Mouse (Mus musculus): Measurements from ENCODE around the gene Grasp.

Grasp gene

DNA sequence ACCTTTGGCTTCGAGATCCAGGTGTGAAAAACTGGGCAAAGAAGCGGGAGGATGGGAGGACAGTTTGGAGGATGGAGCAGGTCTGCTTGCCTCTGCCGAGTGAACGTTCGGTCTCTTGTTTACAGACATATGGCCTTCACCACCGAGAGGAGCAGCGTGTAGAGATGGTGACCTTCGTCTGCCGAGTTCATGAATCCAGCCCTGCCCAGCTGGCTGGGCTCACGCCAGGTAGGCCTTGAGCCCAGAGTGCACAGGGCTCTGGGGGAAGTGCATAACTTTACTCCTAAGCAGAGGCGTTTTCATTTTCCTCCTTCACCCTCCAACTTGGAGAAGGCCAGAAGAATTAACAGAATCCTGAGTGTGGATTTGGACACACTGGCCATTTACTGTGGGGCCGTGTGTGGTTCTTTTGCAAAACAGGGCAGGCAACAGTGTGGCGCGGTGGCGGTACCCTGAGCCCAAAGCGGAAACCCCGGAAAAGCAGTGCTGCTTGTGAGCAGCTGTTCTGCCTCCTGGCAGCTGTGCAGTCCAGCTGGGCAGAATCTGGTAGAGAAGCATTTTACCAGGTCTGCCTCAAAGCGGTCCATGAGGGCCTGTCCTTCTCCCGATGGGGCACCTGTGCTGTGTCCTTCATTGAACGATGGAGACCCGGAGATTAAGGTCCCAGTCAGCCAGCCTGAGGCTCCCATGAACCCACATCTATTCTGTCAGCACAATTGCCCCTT is 5.0 kb downstream of the Grasp start:
- DNase-seq, result no peak

DNA sequence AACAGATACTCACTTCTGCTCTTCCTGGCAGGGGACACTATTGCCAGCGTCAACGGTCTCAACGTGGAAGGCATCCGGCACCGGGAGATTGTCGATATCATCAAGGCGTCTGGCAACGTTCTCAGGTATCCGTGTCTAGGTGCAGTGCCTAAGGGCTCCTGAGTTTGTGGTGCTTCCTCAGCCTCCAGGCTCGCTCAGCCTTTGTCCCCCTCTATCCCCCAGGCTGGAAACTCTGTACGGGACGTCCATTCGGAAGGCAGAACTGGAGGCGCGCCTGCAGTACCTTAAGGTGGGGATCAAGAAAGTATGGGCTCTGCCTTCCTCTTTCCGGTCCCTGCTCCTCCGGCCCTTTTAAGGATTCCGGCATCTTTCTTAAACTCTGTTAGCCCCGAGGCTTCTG is 6.5 kb downstream of the Grasp start:
- no peak for DNase-seq

DNA sequence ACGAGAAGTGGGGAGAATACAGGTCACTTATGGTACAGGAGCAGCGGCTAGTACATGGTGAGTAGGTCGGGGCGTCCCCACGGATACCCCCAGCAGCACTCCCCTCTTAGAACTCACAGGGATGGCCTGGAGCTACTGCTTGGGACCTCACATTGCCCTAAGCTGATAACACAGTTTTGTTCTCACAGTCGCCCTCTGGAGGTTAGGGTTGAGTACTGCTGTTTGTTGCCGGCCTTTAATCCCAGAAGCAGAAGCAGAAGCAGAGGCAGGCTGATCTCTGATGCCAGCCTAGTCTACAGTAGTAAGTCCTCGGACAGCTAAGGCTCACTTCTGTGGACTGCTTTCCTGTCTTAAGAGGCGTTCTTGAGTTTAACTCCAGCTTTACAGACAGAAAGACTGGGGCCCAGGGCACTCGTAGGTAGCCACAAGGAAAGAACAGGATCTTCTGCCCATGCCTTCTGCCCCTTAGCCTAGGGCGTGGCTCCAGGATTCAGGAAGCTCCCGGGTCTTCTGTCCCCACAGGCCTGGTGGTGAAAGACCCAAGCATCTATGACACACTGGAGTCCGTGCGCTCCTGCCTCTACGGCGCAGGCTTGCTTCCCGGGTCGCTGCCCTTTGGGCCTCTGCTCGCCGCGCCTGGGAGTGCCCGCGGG is 7.1 kb downstream of the Grasp start:
- peak; percentile 41 for DNase-seq

DNA sequence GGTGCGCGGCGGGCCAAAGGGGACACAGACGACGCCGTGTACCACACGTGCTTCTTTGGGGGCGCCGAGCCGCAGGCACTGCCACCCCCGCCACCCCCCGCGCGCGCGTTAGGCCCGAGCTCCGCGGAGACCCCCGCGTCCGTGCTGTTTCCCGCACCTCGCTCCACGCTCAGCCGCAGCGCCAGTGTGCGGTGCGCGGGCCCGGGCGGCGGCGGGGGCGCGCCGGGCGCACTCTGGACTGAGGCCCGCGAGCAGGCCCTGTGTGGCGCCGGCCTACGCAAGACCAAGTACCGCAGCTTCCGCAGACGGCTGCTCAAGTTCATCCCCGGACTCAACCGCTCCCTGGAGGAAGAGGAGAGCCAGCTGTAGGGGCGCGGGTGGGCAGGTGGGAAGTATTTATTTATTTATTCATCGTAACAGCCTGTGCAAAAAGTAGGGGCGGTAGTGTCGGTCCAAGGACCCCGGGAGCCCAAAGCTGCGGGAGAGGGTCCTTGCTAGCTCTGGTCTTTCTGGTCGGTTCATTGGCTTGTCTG is 7.7 kb downstream of the Grasp start:
- no peak for DNase-seq

DNA sequence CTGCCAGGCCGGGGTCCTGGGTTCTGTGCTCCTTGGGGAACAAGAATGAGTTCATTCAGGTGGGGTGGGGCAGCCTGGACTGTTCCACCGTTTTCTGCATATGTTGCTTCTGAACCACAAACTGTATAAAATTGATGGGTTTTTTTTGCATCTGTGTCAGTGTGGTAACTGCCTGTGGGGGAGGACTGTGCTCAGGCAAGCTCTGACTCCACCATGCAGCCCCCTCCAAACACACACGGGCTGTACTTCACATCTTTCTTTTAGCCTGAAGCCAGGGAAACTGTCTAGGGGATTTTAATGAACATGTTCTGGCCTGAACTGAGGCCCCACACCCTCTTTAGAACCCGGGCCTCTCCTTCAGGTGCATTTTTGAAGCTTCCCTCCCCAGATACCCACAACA is 8.6 kb downstream of the Grasp start:
- peak; percentile 42 for DNase-seq

DNA sequence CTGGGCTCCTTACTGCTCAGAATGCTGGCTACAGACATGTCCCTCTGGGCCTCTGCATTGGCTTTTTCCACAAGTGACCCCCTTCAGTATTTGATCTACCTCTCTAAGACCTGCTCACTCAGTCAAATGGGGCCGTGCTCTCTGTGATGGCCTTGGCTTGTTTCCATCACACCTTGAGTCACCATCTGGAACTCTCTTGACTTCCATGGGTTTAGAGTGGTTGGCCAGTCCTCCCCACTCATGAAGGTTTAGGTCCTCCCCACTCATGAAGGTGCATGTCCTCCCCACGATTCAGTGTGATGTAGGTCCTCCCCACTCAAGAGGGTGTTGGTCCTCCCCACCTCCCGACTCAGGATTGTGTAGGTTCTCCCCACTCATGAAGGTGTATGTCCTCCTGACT is 9.2 kb downstream of the Grasp start:
- no peak for DNase-seq

DNA sequence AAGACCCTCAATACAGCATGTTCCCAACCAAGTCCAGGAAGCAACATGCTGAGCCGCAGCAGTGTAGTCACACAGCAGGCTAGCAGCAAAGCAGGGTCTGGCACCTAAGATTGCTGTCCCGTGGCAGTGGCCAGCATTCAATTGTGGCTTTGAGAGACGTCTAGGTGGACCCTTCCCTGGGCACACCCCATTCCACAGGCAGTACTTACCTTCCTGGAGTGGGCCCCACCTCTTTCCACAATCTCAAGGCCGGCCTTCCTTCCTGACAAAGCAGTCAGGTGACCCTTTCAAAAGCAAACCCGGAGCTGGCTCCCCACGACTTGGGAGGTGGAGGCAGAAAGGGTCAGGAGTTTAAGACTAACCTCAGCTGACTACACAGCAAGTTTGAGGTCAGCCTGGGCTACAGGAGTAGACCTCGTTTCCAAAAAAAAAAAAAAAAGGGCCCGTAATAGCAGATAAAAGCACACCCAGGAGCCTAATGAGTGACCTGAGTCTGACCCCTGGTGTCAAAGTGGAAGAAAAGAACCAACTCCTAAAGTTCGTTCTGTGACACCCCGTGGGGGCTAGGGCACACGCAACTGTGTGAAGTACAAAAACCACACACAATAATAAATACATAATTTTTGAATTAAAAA is 9.8 kb downstream of the Grasp start:
- peak; percentile 26 for DNase-seq

DNA sequence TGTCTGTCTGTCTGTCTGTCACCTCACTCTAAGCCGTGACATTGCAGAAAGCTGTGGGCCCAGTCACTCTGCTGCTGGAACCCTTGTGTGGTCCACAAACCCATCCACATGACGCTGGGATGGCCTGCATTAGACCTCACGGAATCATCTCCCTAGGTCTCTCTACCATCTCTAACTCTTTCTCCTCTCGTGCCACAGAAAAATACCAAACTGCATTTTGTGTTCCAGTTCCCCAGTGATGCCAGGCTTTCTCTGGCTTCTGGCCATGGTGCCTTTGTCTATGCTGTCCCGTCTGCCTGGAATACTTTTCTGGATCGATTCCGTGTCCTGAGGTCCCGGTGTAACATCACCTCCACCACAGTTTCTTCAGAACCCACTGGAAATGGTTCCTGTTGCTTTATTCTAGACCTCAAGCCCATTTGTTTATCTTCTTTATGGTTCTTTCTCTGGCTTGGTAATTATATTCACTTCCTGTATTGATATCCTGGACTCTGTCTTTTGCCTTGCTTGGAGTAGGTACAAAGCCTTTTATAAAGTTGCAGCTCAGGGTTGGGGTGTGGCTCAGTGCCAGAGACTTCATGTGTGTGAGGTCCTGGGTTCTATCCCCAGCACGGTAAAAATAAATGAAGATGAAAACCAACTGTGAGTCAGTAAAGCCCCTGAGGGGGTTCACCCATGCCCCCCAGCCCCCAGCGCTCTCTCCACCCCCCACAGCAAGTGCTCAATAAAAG is 10.8 kb downstream of the Grasp start:
- no peak for DNase-seq

DNA sequence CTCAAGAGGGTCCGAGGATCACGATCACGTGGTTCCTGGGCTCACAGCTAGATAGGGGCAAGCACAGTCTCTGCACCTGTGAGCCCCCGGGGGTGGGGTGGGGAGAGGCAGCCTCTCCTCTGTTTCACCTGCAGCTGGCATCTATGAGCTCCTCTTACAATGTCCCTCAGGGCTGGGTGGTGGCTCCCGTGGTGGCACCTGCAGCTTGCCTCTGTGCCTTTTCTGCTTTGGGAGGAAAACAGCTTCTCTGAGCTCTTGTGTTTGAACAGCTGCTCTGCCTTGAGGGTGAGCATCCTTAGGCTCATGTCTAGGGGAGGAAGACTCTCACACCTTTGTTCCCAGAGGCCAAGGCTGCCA is 11.3 kb downstream of the Grasp start:
- DNase-seq, result peak; percentile 93

DNA sequence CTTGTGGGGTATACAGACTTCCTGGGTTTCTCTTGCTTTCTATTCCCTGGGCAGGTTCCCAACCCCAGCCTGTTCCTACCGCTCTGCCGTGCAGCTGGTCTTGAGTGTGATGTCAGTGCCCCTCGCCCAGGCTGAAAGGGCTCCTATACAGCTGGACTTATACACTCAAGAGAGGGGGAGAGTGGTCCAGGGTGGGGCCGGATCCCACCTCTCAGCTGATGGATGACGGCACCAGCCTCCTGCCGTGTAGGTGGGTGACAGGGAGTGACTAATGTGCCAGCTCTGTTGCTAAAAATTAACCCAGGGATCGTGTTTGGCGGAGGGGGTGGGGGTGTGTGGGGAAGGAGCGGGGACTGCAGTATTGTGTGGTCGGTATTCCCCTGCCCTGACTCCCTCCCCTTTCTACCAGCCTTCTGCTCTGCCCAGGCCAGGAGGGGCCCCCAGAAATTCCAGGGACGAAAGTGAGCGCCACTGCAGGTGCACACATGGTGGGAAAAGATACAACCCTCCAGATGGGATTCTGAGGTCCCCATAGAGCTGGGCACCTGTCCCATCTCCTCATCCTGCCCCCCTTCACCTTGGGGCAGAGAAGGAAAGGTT is 11.8 kb downstream of the Grasp start:
- DNase-seq, result no peak

DNA sequence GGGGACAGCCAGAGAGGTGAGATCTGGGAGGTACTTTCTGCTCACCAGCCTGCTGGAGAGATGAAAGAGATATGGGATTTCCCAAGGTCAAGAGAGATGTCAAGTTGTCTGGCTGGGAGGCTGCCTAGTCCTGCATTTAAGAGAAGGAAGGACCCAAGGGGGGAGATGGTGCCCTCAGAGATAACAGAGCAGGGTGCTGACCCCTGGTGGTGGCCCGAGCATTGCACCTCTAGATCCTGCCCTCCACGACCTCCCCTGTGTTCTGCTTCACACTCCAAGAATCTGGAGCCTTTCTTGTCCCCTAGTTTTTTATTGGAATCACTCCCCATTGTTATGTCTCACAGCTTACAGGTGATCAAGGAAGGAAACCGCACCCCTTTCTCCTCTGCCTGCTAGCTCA is 12.9 kb downstream of the Grasp start:
- peak; percentile 87 for DNase-seq

DNA sequence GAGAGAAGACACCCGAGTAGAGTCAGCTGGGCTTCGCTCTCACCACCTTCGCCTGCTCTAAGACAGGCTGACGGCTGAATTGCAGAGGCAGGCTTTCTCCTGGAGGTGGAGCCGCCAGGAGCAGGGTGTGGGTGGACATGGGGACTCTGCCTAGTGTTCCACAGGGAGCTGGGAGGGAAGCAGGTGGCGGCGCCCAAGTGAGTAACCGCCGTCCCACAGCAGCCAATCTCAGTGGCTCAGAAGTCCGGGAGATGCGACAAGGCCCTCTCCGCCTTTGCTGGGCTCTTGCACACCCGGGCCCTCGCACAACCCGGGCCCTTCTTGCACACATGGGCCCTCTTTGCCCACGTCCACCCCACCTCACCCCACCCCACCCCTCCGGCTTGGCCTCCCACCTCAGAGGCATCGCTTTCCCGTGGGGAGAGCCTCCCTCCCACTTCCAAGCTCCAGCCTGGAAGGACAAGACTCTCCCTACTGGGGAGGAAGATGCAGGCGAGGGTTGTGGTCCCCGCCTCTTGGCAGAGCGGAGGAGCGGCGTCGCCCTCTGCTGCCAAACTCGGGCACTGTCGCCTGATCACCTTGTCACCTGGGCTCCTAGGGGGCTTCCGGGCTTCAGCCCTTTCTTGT is 15.0 kb downstream of the Grasp start:
- peak; percentile 88 for DNase-seq

DNA sequence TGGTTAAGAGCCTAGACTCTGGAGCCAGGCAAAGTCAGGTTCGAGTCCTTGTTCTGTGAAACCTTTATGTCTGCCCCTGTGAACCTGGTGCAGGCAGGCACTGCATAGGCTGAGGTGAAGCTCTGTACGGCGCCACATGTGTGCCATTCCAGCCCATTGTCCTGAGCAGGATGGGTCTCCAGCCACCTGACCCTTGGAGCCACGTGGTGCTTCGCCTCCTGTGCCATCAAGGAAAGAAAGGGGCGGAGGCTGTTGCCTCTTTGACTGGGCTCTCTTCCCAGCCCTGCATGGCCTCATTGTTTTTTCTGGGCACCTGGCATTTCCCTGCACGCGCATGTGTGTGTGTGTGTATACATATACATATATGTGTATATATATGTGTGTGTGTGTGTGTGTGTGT is 15.8 kb downstream of the Grasp start:
- no peak for DNase-seq

DNA sequence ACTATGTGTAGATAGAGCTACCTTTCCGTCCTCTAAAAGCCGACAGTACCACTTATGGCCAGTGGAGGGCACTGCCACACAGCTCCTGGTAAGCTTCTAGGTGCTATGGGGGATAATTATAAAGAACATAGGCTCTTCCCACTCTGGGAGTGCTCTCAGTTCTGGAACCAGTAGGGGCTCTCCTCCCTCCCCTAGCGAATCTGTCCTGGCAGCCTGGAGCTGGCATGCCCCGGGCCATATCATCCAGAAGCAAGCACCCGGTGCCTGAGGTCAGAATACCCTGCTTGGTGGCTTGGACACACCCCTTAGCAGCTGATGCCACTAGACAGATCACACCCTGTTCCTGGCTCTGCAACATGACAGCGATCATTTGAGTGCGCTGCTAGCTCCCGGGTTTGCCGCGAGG is 16.8 kb downstream of the Grasp start:
- peak; percentile 91 for DNase-seq

DNA sequence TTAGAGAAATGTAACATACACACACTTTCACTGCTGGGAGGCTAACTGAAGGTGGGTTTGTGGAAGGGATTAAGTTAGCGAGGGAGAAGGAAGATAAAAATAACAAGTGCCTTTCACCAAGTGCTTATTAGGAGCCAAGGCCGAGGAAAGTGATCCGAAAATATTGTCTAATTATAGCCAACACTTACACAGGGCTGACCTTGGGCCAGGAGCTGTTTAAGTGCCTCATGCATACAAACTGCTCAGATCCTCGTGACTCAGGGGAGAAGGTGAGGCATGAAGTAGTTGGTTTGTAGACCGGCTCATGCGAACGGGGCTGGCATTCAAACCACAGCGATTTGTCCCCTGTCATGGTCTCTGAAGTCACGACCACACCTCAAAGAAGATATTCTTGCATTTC is 17.2 kb downstream of the Grasp start:
- no peak for DNase-seq

DNA sequence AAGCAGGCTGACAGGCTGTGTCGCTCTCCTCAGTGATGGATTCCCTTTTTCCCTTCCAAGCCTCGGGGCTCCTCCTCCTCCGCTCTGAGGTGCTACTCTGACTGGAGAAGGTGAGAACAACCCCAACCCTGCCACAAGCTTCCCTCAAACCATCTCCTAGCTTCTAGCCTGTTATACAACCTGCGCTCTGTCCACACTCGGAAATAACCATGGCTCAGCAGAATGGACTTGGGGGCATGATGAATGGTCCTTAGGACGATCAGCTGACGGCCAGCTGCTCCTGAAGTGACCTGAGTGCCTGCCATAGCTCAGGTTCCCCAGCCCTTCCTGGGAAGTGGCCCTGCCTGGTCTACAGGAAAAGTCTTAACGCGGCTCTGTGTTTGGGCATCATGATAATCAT is 17.9 kb downstream of the Grasp start:
- no peak for DNase-seq

DNA sequence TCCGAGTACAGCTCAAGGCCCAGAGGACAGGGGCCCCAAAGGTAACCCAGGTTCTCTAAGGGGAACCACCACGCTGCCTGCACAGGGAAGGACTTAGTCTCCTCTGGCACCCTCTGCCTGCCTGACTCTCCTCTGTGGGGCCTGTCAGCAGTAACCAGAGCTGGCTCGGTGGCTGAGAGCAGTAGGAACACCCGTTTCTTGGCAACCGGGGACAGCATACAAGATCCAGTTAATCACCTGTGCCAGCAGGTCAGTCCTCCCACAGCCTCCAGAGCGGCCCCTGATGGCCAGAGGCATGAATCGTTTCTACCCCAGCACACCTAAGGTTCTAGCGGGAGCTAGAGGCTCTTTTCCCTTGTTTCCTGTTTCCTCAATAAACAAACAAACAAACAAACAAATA is 18.7 kb downstream of the Grasp start:
- DNase-seq, result peak; percentile 56

DNA sequence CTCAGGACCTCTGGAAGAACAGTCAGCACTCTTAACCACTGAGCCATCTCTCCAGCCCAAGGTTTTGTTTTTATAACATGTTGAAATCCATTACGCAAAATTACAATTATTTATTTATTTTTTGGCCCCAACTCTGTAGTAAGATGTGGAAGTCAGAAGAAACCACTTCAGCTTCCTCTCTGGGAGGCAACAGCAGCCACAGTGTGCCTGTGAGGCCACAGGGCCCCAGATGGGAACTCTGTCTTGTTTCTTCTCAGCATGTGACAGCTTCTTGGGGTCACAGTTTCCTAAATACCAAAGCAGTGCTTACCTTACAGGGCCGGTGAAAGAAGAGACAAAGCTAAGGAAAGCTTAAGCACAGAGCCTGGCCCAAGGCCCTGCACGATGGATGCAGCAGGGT is 20.0 kb downstream of the Grasp start:
- no peak for DNase-seq

DNA sequence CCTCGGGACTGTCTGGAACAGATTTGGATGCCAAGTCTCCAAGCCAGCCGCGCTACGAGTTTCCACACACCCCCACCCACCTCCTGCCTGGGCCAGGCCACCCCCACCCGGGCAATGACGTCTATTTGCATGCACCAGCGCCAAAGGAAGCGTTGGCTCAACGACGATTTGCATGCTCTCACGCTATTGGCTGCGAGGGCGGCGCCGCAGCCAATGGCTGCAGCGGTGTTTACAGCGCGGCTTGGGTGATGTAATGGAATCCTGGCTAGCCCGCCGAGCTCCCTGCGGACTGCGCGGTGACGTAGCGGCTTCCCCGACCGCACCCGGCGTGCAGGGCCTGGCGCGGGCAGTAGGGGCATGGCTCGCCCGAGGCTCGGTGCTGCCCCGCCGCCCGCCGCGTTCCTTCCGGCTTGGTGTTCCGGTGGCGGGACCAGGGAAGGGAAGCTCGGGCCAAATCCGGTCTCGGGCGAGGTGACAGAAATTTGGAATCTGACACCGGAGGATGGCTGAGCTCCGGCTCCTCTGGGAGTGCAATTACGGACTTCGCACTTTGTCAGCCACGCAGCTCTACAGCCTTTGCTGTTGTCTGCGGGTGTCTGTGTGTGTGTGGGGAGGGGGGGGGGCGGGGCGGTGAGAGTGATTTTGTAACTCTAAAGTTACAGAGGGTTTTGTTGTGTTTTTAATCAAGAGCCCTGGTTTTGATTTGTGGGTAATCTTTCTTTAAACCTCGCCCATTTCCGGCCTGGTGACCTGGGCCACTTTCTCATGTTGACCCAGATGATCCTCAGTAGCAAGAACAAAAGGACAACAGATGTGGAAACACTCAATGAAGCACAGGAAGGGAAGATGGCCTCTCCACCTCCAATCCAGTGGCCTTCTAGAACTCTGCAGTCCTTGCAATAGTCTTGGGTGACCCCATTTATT is 22.5 kb downstream of the Grasp start:
- peak; percentile 97 for DNase-seq

DNA sequence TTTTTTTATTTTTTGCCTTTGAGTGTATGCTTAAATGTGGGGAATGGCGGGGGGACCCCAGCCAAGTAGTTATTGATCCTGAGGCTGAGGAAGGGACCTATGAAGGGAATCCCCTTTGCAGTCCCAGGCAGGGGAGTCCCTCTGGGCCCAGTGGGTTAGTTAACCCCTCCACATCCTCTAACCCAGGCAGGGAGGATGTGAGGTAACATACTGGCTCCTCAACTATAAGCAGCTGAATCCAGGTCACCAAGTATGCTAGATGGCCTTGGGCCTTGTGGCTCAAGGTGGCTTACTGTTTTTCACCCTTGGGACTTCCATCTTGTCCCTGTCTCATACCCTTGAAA is 23.1 kb downstream of the Grasp start:
- peak; percentile 45 for DNase-seq

DNA sequence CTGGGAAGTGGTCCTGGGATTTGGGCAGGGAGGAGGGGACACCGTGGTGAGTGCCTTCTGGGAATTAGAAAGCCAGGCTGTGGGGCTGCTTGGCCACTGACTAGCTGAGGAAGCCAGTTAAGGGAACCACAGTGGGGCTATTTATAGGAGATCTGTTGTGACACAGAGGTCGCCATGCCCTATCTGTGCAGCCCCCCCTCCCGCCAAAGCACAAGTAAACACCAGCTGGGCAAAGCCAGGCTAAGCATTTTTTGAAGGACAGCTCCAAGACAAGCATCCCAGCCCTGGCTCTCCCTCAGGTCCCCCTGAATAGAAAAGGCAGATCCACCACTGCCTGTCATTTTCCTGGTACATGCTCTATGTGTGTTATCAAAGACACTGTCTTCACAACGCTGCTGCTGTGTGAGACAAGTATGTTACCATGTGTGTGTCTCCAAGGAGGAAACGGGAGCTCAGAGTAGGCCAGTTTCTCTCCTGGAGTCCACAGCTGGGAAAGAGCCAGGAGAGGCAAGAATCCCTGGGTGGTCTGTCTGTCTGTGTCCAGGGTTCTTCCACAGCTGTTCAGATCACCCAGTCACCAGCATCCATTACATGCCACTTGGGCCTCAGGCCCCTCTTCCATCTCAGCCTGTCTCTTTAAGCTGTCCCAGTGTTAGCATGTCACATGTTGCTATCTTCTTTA is 24.2 kb downstream of the Grasp start:
- peak; percentile 16 for DNase-seq

All from thymus, postnatal 14 days (tissue).